Comparison of ENCODE assay signal across 17 mouse cellular contexts in the genomic region with DNA sequence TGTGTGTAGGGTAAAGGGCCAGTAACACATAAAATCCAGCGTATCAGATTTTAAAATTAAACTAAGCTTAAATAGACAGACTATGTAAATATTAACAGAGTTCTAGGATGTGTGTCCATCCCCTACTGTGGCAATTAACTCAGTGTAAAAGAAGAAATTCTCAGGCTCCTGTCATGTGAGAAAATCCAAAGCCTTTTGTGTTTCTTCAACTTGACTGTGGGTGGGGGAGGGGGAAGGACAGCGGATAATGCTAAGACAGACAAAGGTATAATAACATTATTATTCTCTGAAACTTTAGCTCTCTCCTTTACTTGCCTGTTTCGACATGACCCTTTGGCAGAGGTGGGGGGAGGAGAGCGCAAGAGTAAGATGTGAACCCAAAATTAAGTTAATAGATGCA. TPM values are rescaled to one million over a fixed set of nuclear protein-coding genes. Genes with fewer than 3 reads are reported as not detected.
A peak's percentile ranks its signal among the peaks of the same experiment; 100 is the strongest.
DNase-seq lines count a peak whose midpoint lies in the region; ATAC-seq and TF ChIP-seq lines count a peak whose summit lies in the region.
"Had no signal": no experiment of that assay in that cellular context is flagged by ENCODE, and none has a peak within 500 bp of the region (broad histone marks: within the 10 kb centered on the region; RNA-seq: fewer than 3 reads in every experiment).

No protein-coding gene starts in this region.

- no peak for TF ChIP-seq POLR2A in kidney, adult 2 months (IDR thresholded peaks at IDR 0.05; ENCODE audit: low read depth, low read length)
- TF ChIP-seq POLR2A in brain, embryonic 14.5 days (IDR thresholded peaks at IDR 0.05; ENCODE audit: borderline replicate concordance, extremely low read depth, insufficient read depth, insufficient read length, poor library complexity, severe bottlenecking): no peak

- H3K9me3 ChIP-seq in hindbrain, embryonic 13.5 days: no peaks in the 10 kb centered on the region
- H3K9me3 ChIP-seq: intestine, embryonic 15.5 days; limb, embryonic 12.5 days had no signal

- H3K4me1 ChIP-seq in kidney, adult 2 months (ENCODE audit: control insufficient read depth, insufficient read depth, low read length): peaks cover 56% of the 10 kb centered on the region
- H3K4me1 ChIP-seq in hindbrain, embryonic 13.5 days (replicated peaks): peaks cover 92% of the 10 kb centered on the region

- no peak for TF ChIP-seq CTCF in kidney, adult 2 months (conservative IDR thresholded peaks at IDR 0.05; ENCODE audit: insufficient read depth, insufficient read length, low read depth, low read length)
- no peak for TF ChIP-seq CTCF in brain, embryonic 14.5 days (IDR thresholded peaks at IDR 0.05; ENCODE audit: borderline replicate concordance, extremely low read depth, insufficient read depth, insufficient read length)

- no peak overlapping the region for H3K27ac ChIP-seq in kidney, adult 2 months (ENCODE audit: insufficient read depth, low read depth, low read length)
- H3K27ac ChIP-seq in hindbrain, embryonic 13.5 days: peak overlapping the region; percentile 31
- H3K27ac ChIP-seq: left cerebral cortex, adult 2 months; limb, embryonic 12.5 days; liver, embryonic 14.5 days had no signal

- no peaks in the 10 kb centered on the region for H3K36me3 ChIP-seq in kidney, adult 2 months (ENCODE audit: control insufficient read depth, insufficient read depth, low read length)
- H3K36me3 ChIP-seq in hindbrain, embryonic 13.5 days: no peaks in the 10 kb centered on the region; the same call in 1 of the 2 replicates

- DNase-seq in kidney, adult 2 months: peak; percentile 63
- DNase-seq in kidney, adult 11 months: no peak
- peak; percentile 78 for DNase-seq in Muller cell, postnatal 12 days (ENCODE audit: inconsistent ontology term)
- DNase-seq in brain, embryonic 14.5 days (ENCODE audit: low read depth): peak; percentile 69
- no peak for DNase-seq in testis, postnatal 14 days (ENCODE audit: low spot score)
- no peak for DNase-seq in adrenal gland, postnatal 10 days
- DNase-seq: cerebellum, adult 9-10 months; heart, postnatal 14 days; kidney, postnatal 14 days; thymus, postnatal 14 days had no signal

- ATAC-seq in hindbrain, embryonic 13.5 days (ENCODE audit: low FRiP score): no peak
- ATAC-seq: intestine, embryonic 15.5 days had no signal

- 56% methylated on average over 4 of the region's 4 CpGs for WGBS in kidney, adult 2 months
- 34% methylated on average over 4 of the region's 4 CpGs for WGBS in hindbrain, embryonic 13.5 days

- H3K27me3 ChIP-seq in kidney, adult 2 months (replicated peaks; ENCODE audit: control insufficient read depth, insufficient read depth, low read length): no peaks in the 10 kb centered on the region
- H3K27me3 ChIP-seq in hindbrain, embryonic 13.5 days: no peaks in the 10 kb centered on the region
- H3K27me3 ChIP-seq: intestine, embryonic 15.5 days; limb, embryonic 12.5 days had no signal

- H3K4me2 ChIP-seq in hindbrain, embryonic 13.5 days: no peak overlapping the region
- H3K4me2 ChIP-seq: heart, embryonic 11.5 days; intestine, embryonic 15.5 days; limb, embryonic 12.5 days had no signal

- H3K9ac ChIP-seq in hindbrain, embryonic 13.5 days: no peak overlapping the region
- H3K9ac ChIP-seq: intestine, embryonic 15.5 days; limb, embryonic 12.5 days; liver, embryonic 14.5 days had no signal

- H3K4me3 ChIP-seq in kidney, adult 2 months (ENCODE audit: insufficient read depth, low read depth, low read length): no peak overlapping the region
- H3K4me3 ChIP-seq in hindbrain, embryonic 13.5 days: no peak overlapping the region
- H3K4me3 ChIP-seq: erythroblast, embryonic 14.5 days; intestine, embryonic 15.5 days; left cerebral cortex, adult 2 months; limb, embryonic 12.5 days had no signal

RNA-seq across cellular contexts. Expression of gene Fgfr2, which starts 50.6 kb away (rescaled TPM):
- 14.8 and 15.3 TPM in 2 replicates for polyA plus RNA-seq in kidney, adult 2 months (2012; rRNA removed)
- polyA plus RNA-seq in brain, embryonic 14.5 days (2012; rRNA removed): 48.4 and 52.3 TPM in 2 replicates
- 26.3 and 33.9 TPM in 2 replicates for polyA plus RNA-seq in hindbrain, embryonic 13.5 days (2015; fragmentation: Nextera tagmentation; extraction: Ambion mirVana)
- 100 to 1,000 TPM; 128 to 169 TPM for total RNA-seq in adrenal gland, postnatal 10 days (2021)
- polyA plus RNA-seq: erythroblast, embryonic 14.5 days had no signal

RNA-seq across cellular contexts. Expression of gene Ctbp2, which starts 51.6 kb away (rescaled TPM):
- 48.6 and 57.5 TPM in 2 replicates for polyA plus RNA-seq in kidney, adult 2 months (2012; rRNA removed)
- polyA plus RNA-seq in brain, embryonic 14.5 days (2012; rRNA removed): 115 and 141 TPM in 2 replicates
- 82.8 and 85.6 TPM in 2 replicates for polyA plus RNA-seq in hindbrain, embryonic 13.5 days (2015; fragmentation: Nextera tagmentation; extraction: Ambion mirVana)
- total RNA-seq in adrenal gland, postnatal 10 days (2021): 10 to 100 TPM; 52.8 to 63.1 TPM

Comparison
In these comparisons a context has a peak if more than half of its experiments do, and no peak if none do; other contexts are left out.
1. DNase-seq: peak in kidney, adult 2 months (single experiment), Muller cell, postnatal 12 days (single experiment) and brain, embryonic 14.5 days (single experiment); none in kidney, adult 11 months (single experiment), testis, postnatal 14 days (single experiment) and adrenal gland, postnatal 10 days (single experiment).